Mouse (Mus musculus) cerebellum, adult 11-12 months (tissue): ENCODE results near the gene Tmem38b.
"Not testable (repeated sequence)": the region's sequence is repeated elsewhere in the genome, so short reads cannot be mapped to it uniquely, and the experiment has no call there.

Experiments
- DNase-seq: peaks from one replicate; pipeline ENCODE4 v3.0.0; 2022

Gene Tmem38b

GRCm38 (mm10) chr4:53825821-53826605 is at the start of gene Tmem38b:
TSS of gene Tmem38b (plus strand) at chr4:53826045.
- DNase-seq, result peak; percentile 77

- DNase-seq, result no peak
Observed at GRCm38 (mm10) chr4:53781396-53781795, 44.4 kb upstream of the Tmem38b start.

- no peak for DNase-seq
Observed at GRCm38 (mm10) chr4:53782216-53783070, 43.4 kb upstream of the Tmem38b start.

- no peak for DNase-seq
Observed at GRCm38 (mm10) chr4:53785746-53786398, 40.0 kb upstream of the Tmem38b start.

- no peak for DNase-seq
Observed at GRCm38 (mm10) chr4:53786851-53787250, 39.0 kb upstream of the Tmem38b start.

GRCm38 (mm10) chr4:53789346-53789745 is 36.5 kb upstream of the Tmem38b start:
- DNase-seq, result no peak

GRCm38 (mm10) chr4:53794257-53794966 is 31.4 kb upstream of the Tmem38b start:
- DNase-seq, result no peak

GRCm38 (mm10) chr4:53795086-53795485 is 30.8 kb upstream of the Tmem38b start:
- no peak for DNase-seq

- no peak for DNase-seq
Observed at GRCm38 (mm10) chr4:53795706-53796105, 30.1 kb upstream of the Tmem38b start.

- DNase-seq, result no peak
Observed at GRCm38 (mm10) chr4:53796865-53797772, 28.7 kb upstream of the Tmem38b start.

GRCm38 (mm10) chr4:53798896-53799676 is 26.8 kb upstream of the Tmem38b start:
- DNase-seq, result no peak

- no peak for DNase-seq
Observed at GRCm38 (mm10) chr4:53799753-53800152, 26.1 kb upstream of the Tmem38b start.

- not testable (repeated sequence) for DNase-seq
Observed at GRCm38 (mm10) chr4:53803674-53804073, 22.2 kb upstream of the Tmem38b start.

- DNase-seq, result not testable (repeated sequence)
Observed at GRCm38 (mm10) chr4:53806428-53806827, 19.4 kb upstream of the Tmem38b start.

GRCm38 (mm10) chr4:53818320-53818719 is 7.5 kb upstream of the Tmem38b start:
- no peak for DNase-seq

- no peak for DNase-seq
Observed at GRCm38 (mm10) chr4:53823697-53824096, 2.1 kb upstream of the Tmem38b start.

GRCm38 (mm10) chr4:53824831-53825230 is 1.0 kb upstream of the Tmem38b start:
- no peak for DNase-seq

- DNase-seq, result no peak
Observed at GRCm38 (mm10) chr4:53826641-53827248, 900 bp downstream of the Tmem38b start.

GRCm38 (mm10) chr4:53827869-53828268 is 2.0 kb downstream of the Tmem38b start:
- no peak for DNase-seq

GRCm38 (mm10) chr4:53828914-53829313 is 3.1 kb downstream of the Tmem38b start:
- no peak for DNase-seq
